Mouse (Mus musculus) urinary bladder, adult 2 months (tissue): ENCODE data around the gene Zscan4-ps3. TPM values are rescaled to one million over a fixed set of nuclear protein-coding genes. Genes with fewer than 3 reads are reported as not detected.
"Not testable (repeated sequence)": the region's sequence is repeated elsewhere in the genome, so short reads cannot be mapped to it uniquely, and the experiment has no call there.

Experiments
- DNase-seq: peaks from one replicate; pipeline ENCODE4 v3.0.0; 2022; ENCODE audit warnings: low spot score
- polyA plus RNA-seq: library from polyadenylated mRNA; depleted of rRNA; stranded (reverse); fragments of >200 nt; gene quantifications from 2 replicates; pipeline ENCODE4 v1.2.3, GENCODE M21; 2012; rRNA removed

Zscan4-ps3 gene
- polyA plus RNA-seq = not detected in 2 replicates

DNA sequence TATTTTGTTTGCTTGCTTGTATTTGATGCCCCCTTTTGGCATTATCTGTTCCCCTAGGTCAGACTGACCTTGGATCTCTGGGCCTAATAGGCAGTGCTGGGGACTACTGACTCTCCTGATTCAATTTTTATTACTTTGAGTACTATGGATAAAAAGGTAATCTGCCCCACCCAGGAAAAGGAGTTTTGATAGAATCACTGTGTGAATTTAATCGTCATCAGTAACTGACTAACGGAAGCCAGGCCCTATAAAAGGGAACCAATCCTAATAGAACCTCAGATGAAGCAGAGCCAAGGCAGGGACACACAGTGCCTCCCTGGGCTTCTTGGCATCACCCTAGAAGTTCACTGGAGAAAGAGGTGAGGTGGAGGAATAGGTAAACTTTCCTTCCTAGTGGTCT, at the start of gene Zscan4-ps3:
Zscan4-ps3 (plus strand) TSS at position 301 of the 400 bp plus-strand sequence.
- DNase-seq = not testable (repeated sequence)

DNA sequence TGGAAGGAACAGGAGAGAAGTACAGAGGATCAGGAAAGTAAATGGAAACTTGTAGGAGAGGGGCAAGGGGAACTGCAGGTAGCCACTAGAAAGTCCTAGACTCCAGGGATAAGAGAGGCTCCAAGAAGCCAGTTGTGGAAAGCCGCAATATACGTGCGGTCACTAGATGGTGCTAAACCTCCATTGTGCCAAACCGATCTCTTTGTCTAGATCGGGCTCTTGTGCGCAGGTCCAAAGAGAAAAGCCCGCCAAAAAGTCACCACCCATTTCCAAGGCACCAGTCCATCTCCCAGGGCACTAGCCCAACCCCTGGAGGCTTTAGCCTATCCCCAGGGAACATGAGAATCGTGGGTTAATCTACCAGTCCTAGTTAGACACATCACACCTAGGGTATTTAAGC, 8.0 kb downstream of the Zscan4-ps3 start:
- not testable (repeated sequence) for DNase-seq

Other genes with a start within 250 kb of the Zscan4-ps3 start
- gene Zscan4f, start 211.4 kb upstream of the Zscan4-ps3 start, polyA plus RNA-seq = not detected in 2 replicates
- gene Zscan4-ps2, start 95.0 kb upstream of the Zscan4-ps3 start, polyA plus RNA-seq = not detected in 2 replicates
- not detected in 2 replicates for gene Vmn1r72, start 70.8 kb downstream of the Zscan4-ps3 start, polyA plus RNA-seq
- gene Vmn1r73, start 121.0 kb downstream of the Zscan4-ps3 start, polyA plus RNA-seq = not detected in 2 replicates
- not detected in 2 replicates for gene Vmn1r74, start 224.7 kb downstream of the Zscan4-ps3 start, polyA plus RNA-seq